Mouse (Mus musculus) olfactory bulb, adult 2 months (tissue): ENCODE results near the gene Lmtk2.

Experiments used
- CTCF ChIP-seq: fragments of 200-500 bp; IDR thresholded peaks from 2 replicates; pipeline ENCODE4 v1.5.1; 2012; ENCODE audit warnings: low read depth, mild to moderate bottlenecking, low read length, moderate library complexity; ENCODE audit not compliant: insufficient read depth
- POLR2A ChIP-seq: fragments of 200-500 bp; IDR thresholded peaks from 2 replicates; pipeline ENCODE4 v1.6.1; 2012; ENCODE audit warnings: mild to moderate bottlenecking, low read depth, low read length, moderate library complexity; ENCODE audit not compliant: insufficient read depth

DNA sequence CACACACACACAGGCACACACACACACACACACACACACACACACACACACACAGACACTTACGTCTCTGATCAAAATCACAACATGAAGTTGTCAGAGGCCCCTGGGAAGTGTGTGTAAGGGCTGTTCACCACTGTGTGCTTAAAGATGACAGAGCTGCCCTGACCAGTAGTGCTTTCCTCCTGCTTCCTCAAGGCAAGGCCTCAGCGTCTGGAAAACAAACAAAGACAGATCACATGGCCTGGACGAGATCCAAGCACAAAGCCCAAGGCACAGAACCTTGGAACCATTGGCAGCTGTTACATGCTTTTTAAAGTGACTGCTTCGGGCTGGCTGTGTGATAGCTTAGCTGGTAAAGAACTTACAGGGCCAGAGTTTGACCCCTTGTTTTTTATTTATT lies 58.4 kb downstream of the Lmtk2 start:
- TF ChIP-seq POLR2A (no peak), CTCF (no peak)
